Mouse (Mus musculus) heart, postnatal 10 days (tissue): ENCODE data around the gene Galnt9. TPM values are rescaled to one million over a fixed set of nuclear protein-coding genes. Genes with fewer than 3 reads are reported as not detected.

Experiments used
- DNase-seq, 2 experiments: peaks; one replicate each; pipeline ENCODE4 v3.0.0; 2021
- intact Hi-C: fragments of 180-260 bp; cut with DNase I; formaldehyde crosslinking; loops from one replicate; pipeline ENCODE4 v1.15.1; 2025
- total RNA-seq, 2 experiments: library from RNA; stranded (reverse); gene quantifications; 2 replicates each; pipeline ENCODE4 v1.2.3; 2021

Galnt9 gene
- not detected for total RNA-seq

- intact Hi-C loops = no loop called here
- peak; percentile 71 to 75 for DNase-seq
Observed at GRCm38 (mm10) chr5:110543951-110544690, at the start of gene Galnt9. Gene Galnt9, plus strand, starts transcription at chr5:110544355.

- intact Hi-C loops = loop anchor here (1.0 to 2.0 kb wide), 2 partner anchors 138 to 142 kb away; no protein-coding TSS in a partner anchor
- DNase-seq = peak in 1 of 2 experiments; percentile 11
Observed at GRCm38 (mm10) chr5:110494396-110494795, 49.8 kb upstream of the Galnt9 start.

GRCm38 (mm10) chr5:110495051-110495450, 49.1 kb upstream of the Galnt9 start:
- DNase-seq = no peak
- intact Hi-C loops = loop anchor here (2.0 kb wide), 1 partner anchor 138 kb away; no protein-coding TSS in a partner anchor

- intact Hi-C loops = no loop called here
- DNase-seq = peak; percentile 41 to 46
Observed at GRCm38 (mm10) chr5:110497556-110497955, 46.6 kb upstream of the Galnt9 start.

GRCm38 (mm10) chr5:110498071-110498470, 46.1 kb upstream of the Galnt9 start:
- intact Hi-C loops = no loop called here
- no peak for DNase-seq

- intact Hi-C loops = no loop called here
Observed at GRCm38 (mm10) chr5:110500233-110500632, 43.9 kb upstream of the Galnt9 start.

GRCm38 (mm10) chr5:110503361-110503760, 40.8 kb upstream of the Galnt9 start:
- intact Hi-C loops = no loop called here
- DNase-seq = no peak

More at GRCm38 (mm10) chr5:110500233-110500632, 43.9 kb upstream of the Galnt9 start:
- DNase-seq = no peak

GRCm38 (mm10) chr5:110505611-110506294, 38.4 kb upstream of the Galnt9 start:
- no peak for DNase-seq
- intact Hi-C loops = no loop called here

GRCm38 (mm10) chr5:110506295-110506616, 37.9 kb upstream of the Galnt9 start:
- intact Hi-C loops = no loop called here
- DNase-seq = no peak

GRCm38 (mm10) chr5:110506856-110507255, 37.3 kb upstream of the Galnt9 start:
- intact Hi-C loops = no loop called here
- no peak for DNase-seq

GRCm38 (mm10) chr5:110507943-110508342, 36.2 kb upstream of the Galnt9 start:
- no peak for DNase-seq
- intact Hi-C loops = no loop called here

- DNase-seq = no peak
- intact Hi-C loops = no loop called here
Observed at GRCm38 (mm10) chr5:110510357-110510756, 33.8 kb upstream of the Galnt9 start.

GRCm38 (mm10) chr5:110513791-110514190, 30.4 kb upstream of the Galnt9 start:
- no peak for DNase-seq
- intact Hi-C loops = no loop called here

- intact Hi-C loops = no loop called here
- DNase-seq = no peak
Observed at GRCm38 (mm10) chr5:110514694-110515093, 29.5 kb upstream of the Galnt9 start.

- intact Hi-C loops = no loop called here
- DNase-seq = no peak
Observed at GRCm38 (mm10) chr5:110516390-110516789, 27.8 kb upstream of the Galnt9 start.

- intact Hi-C loops = no loop called here
- no peak for DNase-seq
Observed at GRCm38 (mm10) chr5:110518086-110518783, 25.9 kb upstream of the Galnt9 start.

- intact Hi-C loops = no loop called here
Observed at GRCm38 (mm10) chr5:110520974-110521373, 23.2 kb upstream of the Galnt9 start.

GRCm38 (mm10) chr5:110521822-110522221, 22.3 kb upstream of the Galnt9 start:
- intact Hi-C loops = no loop called here
- no peak for DNase-seq

More at GRCm38 (mm10) chr5:110520974-110521373, 23.2 kb upstream of the Galnt9 start:
- no peak for DNase-seq

- intact Hi-C loops = no loop called here
- DNase-seq = no peak
Observed at GRCm38 (mm10) chr5:110523296-110523695, 20.9 kb upstream of the Galnt9 start.

GRCm38 (mm10) chr5:110525701-110526100, 18.5 kb upstream of the Galnt9 start:
- intact Hi-C loops = no loop called here
- DNase-seq = no peak

- intact Hi-C loops = no loop called here
- DNase-seq = no peak
Observed at GRCm38 (mm10) chr5:110526556-110526955, 17.6 kb upstream of the Galnt9 start.
